Mouse (Mus musculus): Measurements from ENCODE around the gene Csf2.

DNA sequence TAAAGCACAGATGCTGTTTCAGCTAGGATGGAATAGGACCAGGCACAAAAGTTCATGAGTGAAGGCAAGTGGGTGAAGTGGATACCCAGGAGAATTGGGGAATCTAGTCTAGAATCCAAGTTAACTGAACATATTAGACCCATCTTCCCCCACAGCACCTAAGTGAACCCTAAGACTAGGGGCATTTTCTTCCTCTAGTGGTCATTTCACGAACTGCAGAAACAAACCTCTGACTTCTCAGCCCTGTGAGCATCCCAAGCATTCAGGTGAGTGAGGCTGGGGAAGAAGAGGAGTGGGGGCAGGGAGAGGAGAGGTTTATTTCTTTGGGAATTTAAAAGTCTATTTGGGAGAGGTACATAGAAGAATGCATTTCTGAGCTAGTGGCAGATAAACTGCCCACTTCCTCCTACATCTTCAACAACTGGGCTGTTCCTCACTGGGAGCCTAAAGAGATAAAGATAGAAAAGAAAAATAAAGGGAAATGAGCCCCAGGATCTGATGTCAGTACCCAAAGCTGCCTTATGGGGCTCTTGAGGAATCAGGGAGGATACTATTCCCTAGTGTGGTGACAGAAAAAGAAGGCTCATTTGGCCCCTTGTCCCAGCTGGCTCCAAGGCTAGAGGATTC lies 14.1 kb upstream of the Csf2 start:
- TF ChIP-seq CTCF (IDR thresholded peaks at IDR 0.05; ENCODE audit: low read depth): peak; percentile 46
- no peak for TF ChIP-seq EP300 (optimal IDR thresholded peaks at IDR 0.05)

All from stomach, postnatal 0 days (tissue).